Mouse (Mus musculus) lung, adult 2 months (tissue): ENCODE data around the gene Crim1.

Source experiments
- CTCF ChIP-seq: fragments of 200-500 bp; IDR thresholded peaks from 2 replicates; pipeline ENCODE4 v1.5.1; 2011; ENCODE audit warnings: mild to moderate bottlenecking, low read length, control low read depth; ENCODE audit not compliant: insufficient read depth
- POLR2A ChIP-seq: fragments of 200-500 bp; IDR thresholded peaks from 2 replicates; pipeline ENCODE4 v1.6.1; 2011; ENCODE audit warnings: low read depth, mild to moderate bottlenecking, control low read depth, low read length, borderline replicate concordance; ENCODE audit errors: extremely low read depth

DNA sequence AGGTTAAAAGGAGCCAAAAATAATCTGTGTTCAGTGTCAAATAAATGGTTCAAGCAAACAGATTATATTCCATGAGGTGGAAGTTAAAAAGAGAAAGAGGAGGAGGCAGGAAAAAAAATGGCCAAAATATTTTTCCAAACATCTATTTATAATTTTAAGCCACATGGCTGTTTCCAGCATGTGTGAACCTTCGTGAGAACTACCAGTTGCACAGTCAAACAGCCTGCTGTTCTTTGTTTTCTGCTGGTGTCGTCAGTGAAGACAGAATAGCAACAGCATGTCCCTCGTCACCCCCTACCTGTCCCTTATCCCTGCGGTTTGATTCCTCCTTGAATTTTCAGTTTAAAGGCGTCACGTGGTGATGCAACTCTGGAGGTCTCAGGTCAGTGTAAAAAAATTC lies 70.0 kb downstream of the Crim1 start:
- TF ChIP-seq POLR2A: no peak
- no peak for TF ChIP-seq CTCF
